Mouse (Mus musculus) right cerebral cortex, adult 2 months (tissue): Measurements from ENCODE around the gene Gbp7.
"Not testable (repeated sequence)": the region's sequence is repeated elsewhere in the genome, so short reads cannot be mapped to it uniquely, and the experiment has no call there.

ENCODE experiments used
- DNase-seq, 2 experiments: peaks; one replicate each; pipeline ENCODE4 v3.0.0; 2021 to 2022; ENCODE audit warnings: low spot score in 2 of 2

Gbp7 gene

DNA sequence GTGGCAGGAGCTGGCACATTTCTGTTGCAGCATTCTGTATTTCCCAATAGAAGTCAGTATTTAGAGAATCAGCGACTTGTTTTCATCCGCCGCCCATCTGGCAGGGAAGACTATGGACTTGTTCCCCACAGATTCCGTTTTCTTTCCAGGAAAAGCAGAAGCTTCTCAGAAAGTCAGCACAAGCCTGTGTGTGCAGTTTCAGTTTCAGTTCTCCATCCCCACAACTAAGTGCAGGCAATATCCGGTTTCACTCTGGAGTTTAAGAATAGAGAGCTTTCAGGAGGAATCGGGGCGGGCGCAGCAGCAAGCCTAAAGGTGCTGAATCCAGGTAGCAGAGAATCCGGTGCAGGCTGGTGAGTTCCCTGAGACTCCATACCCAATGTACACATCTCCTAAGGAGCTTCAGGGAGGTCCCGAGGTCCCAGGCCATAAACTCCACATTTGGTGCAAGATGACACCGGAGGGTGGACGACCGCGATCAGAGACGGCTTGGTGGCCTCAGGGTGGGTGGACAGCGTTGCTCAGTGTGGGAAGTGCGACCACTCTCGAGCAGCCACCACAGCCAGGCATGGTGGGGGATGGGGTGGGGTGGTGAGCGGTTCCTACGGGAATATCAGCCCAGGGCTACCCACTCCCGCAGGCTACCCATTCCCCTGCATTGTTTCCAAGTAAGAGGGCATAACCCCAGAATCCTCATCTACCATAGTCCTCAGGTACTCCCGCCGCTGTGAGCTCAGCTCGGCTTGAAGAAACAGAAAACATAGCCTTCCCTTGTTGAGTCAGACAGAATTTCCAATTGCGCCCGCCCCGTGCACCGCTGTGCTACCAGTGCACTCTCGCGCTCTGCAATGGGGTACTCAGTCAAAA lies at the start of gene Gbp7:
Gene Gbp7 (plus strand): TSS at position 256 of the 867 bp plus-strand sequence.
- peak; percentile 37 to 38 for DNase-seq

DNA sequence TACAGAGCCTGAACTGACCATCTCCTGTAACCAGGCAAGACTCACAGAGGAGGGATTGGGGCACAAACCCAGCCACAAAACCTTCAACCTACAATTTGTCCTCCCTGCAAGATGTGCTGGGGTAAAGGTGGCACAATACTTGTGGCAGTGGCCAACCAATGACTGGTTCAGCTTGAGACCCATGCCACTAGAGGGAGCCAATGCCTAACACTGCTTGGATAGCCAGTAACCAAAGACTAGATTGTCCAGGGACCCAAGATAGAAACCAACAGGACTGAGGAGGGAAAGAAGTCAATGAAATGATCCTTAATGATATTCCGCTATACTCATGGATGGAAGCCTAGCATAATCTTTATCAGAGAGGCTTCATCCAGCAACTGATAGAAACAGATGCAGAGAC lies 39.7 kb upstream of the Gbp7 start:
- peak; percentile 77 to 78 for DNase-seq

DNA sequence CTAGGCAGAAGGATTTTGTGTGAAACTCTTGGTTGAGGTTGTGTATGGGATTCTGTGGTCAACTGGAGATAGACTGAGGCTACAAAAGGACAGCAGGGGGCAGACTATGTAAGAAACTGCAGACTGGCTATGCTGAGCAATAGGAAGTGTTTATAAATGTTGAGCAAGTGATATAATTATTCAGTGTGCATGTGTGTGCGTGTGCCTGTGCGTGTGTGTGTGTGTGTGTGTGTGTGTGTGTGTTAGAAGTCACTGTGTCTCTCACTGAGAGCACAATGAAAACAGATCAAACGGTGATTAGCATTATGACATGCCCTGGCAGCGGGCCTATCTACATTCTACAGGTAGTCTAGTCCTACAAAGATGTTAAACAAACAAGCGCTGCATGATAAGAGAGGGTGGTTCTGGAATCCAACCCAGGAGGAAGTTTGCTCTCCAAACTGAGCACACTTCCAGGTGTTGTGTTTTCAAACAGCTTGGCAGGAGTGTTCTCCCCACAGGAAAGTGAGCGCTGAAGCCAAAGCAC lies 36.5 kb upstream of the Gbp7 start, which contains the start of gene Gbp5:
Gene Gbp5 (plus strand): TSS at position 443 of the 526 bp plus-strand sequence.
- peak; percentile 49 to 51 for DNase-seq

DNA sequence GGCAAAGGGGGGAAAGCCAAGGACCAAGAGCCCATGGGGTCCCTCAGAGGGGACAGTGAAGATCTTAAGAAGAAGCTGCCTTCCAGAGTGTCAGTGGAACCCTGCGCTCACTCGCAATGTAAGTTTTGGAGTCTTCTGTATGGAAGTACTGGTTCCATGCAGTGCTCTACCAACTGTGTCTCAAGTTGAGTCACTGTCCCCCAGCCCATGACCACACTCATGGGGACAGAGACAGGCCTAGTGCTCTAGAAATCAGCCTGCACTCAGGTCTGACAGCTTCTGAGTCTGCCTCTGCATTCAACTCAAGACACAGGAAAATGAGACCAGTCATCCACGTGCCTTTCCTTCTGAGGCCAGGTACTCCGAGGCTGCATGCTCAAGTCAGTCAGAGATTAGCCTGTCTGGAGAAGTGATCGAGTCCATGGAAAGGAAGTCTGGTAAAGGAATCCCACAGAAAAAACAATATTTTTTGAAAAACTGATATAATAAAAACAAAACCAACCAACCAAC lies 34.9 kb upstream of the Gbp7 start:
- no peak for DNase-seq

DNA sequence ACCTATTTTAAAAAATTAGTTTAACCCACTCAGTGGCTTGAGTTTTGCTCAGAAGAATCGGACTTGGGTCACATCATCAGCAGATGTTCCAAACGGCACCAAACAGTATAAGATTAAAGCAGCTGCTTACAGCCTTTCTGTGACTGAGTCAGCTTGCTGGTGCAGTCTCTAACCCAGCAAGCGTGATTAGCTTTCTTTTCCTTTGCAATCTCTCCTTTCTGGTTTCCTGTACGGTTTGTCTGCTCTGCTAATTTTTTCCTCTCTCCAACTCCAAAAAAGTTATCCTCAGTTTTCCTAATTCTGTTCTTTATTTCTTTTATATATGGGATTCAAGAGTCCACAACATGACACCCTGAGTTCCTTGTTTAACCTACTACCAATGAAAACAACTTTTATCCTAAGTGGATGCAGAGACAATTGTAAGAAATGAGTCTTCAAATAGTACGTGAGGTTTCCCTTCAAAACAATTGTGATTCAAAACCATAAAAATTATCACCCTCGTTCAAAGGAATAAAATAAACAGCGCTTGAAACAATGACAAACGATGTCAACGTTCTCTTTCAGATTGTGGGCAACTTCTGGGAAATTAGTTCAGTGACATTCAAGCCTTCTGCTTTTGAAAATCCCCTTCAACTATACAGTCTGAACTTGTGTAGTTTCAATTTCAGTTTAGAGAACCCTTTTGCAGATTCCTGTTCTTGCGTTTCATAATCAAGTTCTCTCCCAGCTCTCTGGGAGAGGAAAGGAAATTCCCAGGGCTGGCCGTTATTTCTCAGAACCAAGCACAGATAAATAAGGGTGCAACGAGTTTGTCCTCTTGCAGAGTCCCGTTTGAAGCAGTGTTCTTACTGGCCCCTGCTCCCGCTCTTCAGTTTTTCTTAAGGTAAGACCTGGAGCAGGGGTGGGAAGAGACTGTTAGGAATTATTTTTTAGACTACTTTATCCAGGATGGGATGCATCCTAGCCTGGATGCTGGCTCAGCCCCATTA lies 33.7 kb upstream of the Gbp7 start:
- no peak for DNase-seq

DNA sequence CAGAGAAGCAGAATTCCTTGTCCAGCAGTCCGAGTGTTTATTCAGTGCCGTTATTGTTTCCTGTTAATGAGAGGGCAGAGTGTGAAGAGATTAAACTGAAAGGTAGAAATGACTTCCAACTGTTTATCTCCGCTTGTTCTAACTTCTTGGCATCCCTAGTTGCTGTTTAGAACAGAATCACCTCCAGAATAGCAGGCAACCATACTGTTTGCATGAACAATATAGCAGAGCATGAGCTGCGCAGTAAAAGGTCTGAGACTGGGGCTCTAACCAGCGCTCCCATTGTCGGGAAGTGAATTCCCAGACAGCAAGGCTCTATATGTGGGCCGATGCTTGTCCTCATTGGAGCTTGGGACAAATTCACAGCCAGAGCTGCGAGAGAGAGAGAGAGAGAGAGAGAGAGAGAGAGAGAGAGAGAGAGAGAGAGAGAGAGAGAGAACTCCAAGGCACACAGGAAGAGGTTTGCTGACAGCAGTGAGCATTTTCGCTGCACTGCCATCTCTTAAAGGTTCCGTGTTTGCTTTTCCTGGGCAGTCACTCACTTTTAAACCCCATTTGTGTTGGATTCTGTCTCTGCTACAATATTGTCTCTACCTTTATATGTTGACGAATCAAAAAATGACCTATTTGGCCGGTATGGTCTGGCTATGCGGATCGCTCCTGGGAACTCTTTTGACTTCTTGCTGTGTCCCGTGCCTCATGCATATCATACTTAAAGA lies 32.9 kb upstream of the Gbp7 start:
- no peak for DNase-seq

DNA sequence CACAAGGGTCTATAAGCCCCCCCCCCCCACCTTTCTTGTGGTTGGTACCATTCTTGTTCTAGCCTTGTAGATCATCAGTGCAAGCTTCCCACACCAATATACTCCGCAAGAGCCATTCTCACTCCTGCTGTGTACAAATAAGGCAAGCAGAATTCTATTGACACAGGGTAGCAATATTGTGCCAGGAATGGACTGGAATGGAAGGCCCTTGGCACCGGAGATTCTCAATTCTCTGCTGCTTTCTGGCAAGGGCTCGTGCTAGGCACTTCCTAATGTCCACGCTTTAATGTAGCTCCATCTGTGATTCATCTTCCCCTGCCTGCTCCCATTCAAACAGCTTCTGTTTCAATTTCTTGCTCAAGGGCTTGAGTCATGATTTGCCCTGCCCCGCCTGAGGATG lies 31.2 kb upstream of the Gbp7 start:
- no peak for DNase-seq

DNA sequence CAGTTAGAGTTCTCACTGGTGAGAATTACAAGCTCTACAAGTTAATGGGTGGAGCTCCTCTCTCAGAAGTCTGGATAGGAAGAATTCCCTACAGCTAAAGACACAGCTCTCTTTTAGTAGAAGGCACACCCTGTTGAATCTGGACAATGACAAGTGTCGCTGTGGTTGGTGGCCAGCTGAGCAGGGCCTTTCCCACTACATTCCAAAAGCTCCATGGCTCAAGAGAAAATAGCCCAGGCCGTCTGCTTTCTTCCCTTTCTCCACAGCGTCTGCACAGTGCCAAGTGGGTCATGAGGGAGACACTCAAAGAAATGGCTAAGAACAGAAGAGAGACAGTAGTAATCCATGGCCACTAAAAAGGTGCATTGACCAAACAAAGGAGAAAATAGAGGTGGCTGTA lies 2.0 kb upstream of the Gbp7 start:
- no peak for DNase-seq

DNA sequence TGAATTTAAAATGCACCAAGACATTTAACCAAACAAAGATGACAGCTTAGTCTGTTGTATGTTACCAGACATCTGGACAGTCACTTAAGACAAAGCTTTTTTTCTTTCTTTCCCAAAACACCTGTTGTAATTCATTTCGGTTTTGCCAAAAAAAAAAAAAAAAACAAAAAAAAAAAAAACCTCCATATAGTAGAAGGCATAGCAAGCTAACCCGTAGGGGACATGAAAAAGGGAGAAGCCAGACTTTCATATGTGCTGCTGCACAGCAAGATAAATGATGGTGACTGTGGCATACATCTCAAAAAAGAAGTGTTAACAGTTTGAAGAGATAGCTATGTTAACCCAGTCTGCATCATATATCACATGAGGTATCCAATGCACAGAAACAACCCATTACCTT lies 545 bp upstream of the Gbp7 start:
- no peak for DNase-seq

DNA sequence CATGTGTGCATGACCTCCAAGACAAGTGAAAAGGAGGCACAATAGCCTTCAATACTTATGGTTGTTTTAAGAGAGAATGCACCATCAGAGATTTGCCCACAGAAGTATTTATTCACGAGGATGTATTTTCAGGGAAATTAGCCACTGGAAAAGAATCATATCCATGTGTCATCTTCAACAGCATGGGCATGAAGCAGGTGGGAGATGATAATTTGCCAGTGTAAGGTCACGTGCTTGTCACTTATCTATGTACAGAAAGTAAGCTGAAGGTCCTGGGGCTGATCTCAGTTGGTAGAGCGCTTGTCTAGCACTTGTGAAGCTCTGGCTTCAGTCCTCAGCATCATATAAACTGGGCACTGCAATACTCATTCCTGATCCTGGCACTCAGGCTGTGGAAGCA lies 1.5 kb downstream of the Gbp7 start:
- DNase-seq, result no peak

DNA sequence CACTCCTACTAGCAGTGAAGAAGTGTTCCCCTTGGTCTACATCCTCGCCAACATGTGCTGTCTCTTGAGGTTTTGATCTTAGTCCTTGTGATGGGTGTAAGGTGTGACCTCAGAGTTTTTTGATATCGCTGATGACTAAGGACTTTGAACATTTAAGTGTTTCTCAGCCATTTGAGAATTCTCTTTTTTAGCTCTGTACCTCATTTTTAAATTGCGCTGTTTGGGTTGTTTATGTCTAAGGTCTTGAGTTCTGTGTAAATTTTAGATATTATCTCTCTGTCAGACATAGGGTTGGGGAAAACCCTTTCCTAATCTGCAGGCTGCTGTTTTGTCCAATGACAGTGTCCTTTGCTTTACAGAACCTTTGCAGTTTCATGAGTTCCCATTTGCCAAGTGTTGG lies 3.0 kb downstream of the Gbp7 start:
- no peak for DNase-seq

DNA sequence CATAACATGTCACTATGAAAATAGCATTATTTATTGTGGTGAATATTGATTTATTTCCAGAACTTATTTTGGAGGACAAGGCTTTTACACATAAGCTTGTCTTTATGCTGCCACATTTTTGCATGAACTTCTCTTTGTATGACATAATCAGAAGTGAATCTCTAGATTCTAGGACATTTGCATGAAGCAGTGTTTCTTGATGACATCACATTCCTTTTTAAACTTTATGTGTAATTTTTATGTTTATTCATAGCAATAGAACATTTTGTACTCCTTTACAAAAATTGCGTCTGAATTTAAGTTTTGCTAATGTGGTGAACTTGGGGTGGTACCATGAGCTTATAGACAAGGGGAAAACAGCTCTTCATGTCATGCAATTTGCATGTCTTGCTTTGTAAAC lies 5.5 kb downstream of the Gbp7 start:
- DNase-seq, result no peak

DNA sequence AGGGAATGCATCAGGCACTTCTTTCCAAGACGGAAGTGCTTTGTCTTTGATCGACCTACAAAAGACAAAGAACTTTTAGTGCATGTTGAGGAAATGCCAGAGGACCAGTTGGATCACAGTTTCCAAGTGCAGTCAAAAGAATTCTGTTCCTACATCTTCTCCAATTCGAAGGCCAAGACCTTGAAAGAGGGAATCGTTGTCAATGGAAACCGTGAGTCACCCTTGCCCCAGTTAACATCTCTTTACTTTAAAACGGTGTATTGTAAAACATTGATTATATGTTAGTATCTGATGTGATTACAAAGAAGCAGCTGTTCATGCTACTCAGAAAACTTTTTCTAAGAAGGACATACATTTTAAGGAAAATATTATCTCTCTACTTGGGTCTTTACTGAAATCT lies 11.2 kb downstream of the Gbp7 start:
- DNase-seq, result no peak

DNA sequence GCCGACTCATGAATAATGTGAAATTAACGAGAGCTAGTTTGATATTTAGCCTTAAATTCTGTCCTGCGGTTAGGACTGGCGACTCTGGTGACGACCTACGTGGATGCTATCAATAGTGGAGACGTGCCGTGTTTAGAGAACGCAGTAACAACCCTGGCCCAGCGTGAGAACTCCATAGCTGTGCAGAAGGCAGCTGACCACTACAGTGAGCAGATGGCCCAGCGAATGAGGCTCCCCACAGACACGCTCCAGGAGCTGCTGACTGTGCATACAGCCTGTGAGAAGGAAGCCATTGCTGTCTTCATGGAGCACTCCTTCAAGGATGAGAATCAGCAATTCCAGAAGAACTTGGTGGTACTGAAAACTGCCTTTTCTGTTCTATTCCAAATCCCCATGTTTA lies 12.6 kb downstream of the Gbp7 start:
- not testable (repeated sequence) for DNase-seq

DNA sequence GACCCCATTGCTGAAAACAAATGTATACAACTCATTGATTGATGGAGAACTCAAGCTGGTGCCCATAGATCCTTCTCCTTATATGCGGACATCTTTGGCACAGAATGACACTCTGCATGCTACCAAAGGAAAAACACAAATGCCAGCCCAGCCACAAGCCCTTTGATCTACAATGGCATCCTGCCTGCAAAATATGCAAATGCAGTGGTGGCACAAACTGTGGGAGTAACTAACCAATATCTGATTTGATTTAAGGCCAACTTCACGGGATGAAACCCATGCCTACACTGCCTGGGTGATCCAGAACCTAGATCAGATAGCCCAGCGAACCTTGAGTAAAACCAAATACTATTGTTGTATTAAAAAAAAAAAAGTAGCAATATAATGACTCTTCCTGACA lies 16.5 kb downstream of the Gbp7 start:
- DNase-seq, result no peak

DNA sequence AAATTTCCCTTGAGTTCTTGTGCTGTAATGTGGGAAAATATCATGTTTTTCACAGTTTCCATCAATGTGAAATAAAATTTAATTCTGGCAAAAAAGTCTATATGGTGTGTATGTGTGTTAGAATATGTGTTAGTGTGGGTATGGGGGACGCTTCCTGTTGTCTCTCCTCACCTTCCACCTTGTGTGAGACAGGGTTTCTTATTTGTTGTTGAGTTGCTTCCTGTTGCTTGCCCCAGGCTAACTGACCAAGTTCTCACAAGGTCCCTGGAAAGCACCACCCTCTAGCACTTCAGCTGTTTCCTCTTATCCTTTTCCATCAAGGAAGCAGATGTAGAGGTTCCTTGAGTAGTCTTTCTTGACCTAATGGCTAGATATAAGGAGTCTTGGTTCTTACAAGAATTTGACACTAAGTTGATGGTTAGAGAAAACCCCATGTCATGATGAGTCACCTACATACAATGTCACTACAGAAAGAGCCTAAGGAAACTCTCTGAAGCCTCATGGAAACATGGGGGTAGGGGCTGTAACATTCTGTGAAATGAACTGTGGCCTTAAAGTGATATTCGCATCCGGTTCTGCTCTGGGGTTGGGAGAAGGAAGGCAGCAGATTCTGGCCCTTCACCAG lies 20.0 kb downstream of the Gbp7 start:
- DNase-seq, result no peak

DNA sequence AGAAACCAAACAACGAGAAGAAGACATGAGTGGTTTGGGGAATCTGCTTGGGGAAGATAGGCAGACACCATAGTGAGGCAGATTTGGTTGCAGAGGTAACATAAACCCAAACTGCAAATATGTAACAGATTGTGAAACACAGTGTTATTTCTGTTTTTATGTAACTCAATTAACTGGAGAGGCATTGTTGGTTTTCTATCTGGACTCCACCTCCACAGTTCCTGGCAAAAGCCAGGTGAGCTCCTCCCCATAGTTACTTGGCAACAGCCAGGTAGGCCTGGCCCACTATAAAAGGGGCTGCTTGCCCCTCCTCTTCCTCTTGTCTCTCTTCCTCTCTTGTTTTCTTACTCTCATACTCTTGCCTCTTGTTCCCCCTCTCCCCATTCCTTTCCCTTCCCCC lies 24.5 kb downstream of the Gbp7 start:
- no peak for DNase-seq

DNA sequence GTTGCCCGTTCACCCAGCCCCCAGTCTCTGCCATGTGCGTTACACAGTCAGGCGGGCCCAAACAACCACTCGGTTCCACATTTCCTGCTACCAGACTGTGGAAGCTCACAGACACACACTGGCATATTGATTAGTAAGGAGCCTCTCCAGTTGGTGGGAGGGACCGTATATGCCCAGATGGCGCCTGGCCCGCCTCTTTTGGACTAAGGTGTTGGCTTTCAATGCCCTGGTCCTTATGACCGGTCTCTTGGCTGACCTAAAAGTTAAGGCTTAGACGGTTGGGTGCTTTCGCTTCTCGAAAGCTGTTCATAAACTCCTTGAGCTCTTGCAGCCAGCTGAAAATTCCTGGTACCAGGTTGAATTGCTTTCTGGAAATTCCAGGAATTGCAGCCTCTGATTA lies 25.5 kb downstream of the Gbp7 start:
- DNase-seq, result no peak

DNA sequence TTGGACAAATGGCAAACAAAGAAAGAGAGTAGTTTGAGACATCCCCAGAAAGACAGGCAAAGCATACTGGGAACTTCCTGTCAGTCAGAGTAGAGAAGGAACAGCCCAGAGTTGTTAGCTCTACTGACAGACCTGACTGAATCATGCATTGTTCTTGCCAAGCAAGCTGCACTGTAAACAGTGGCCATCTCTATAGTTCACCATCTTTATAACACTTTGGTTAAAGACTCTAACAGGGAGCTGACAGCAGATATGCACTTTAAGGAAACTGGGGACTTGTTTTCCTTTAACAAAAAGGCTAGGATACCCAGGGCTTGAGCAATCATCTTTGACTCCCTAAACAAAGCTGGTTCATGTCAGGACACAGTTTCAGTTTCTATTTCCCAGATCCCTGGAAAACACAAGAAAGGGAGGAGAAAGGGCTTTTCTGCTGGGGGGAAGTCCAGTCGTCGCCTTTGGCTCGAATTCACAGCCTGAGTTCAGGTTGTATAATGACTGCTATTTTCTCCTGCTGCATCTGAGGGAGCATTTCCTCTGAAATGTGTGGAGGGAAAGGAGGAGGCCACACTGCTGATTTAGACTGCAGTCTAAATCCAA lies 29.6 kb downstream of the Gbp7 start, which contains the start of gene Gbp3:
Gene Gbp3 (plus strand): TSS at position 395 of the 597 bp plus-strand sequence.
- peak in 1 of 2 experiments; percentile 2 for DNase-seq

DNA sequence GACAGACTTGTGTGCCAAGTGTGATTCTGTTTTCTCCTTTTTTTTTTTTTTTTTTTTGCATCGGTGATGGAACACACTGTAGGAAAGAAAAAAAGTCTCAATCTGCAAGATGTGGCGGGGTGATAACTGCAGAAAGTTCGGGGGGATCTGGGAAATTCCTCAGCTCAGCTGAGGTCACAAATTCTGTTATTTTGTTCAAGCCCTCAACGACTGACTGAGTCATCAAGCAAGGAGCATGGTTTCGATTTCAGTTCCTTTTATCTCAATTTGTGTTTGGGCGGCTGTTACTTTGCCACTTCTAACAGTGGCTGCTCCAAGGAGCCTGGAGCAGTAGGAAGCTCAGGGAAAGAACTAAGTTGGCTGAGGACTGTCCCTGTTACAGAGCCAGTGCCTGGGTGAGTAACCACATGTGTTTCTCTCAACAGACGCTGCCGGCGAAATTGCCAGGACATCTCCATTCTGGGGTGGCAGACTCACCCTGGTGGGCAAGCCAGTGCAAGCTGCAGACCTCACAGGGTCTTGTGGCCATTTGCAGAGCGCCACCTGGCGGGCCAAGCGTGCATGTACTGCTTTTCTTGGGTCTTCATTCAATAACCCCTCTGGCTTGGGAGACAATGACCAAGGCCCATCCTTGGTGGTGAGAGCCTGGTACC lies 30.3 kb downstream of the Gbp7 start:
- DNase-seq, result peak; percentile 69 to 76
